Mouse (Mus musculus) G1E (cell line): ENCODE measurements around the gene Pak7.

Experiments
- CTCF ChIP-seq: IDR thresholded peaks from 2 replicates; pipeline ENCODE4 v1.5.1; 2012; ENCODE audit warnings: low read depth, low read length, inconsistent platforms, mixed read lengths
- GATA1 ChIP-seq: IDR thresholded peaks from 2 replicates; pipeline ENCODE4 v1.6.1; 2012; ENCODE audit warnings: borderline replicate concordance, low read length, inconsistent platforms, mixed read lengths
- GATA2 ChIP-seq: IDR thresholded peaks from 2 replicates; pipeline ENCODE4 v1.6.1; 2012; ENCODE audit warnings: low read depth, low read length, inconsistent platforms, borderline replicate concordance
- POLR2AphosphoS5 ChIP-seq: IDR thresholded peaks from 2 replicates; pipeline ENCODE4 v1.6.1; 2012; ENCODE audit warnings: low read depth, low read length, inconsistent platforms; ENCODE audit not compliant: insufficient replicate concordance
- TAL1 ChIP-seq: conservative IDR thresholded peaks from 2 replicates; pipeline ENCODE4 v1.6.1; 2012; ENCODE audit warnings: low read depth, low read length, inconsistent platforms, mixed read lengths

- TF ChIP-seq CTCF (no peak), POLR2AphosphoS5 (no peak), GATA1 (no peak), TAL1 (no peak), GATA2 (no peak)
Measured at GRCm38 (mm10) chr2:136095978-136096377, 291.8 kb downstream of the Pak7 start.
